Mouse (Mus musculus) heart, adult 2 months (tissue): ENCODE results near the gene Mrpl12.

Experiments
- CTCF ChIP-seq: fragments of 200-600 bp; IDR thresholded peaks from 2 replicates; pipeline ENCODE4 v1.8.1; 2022; ENCODE audit warnings: antibody characterized with exemption, mild to moderate bottlenecking, moderate library complexity
- POLR2A ChIP-seq: fragments of 200-500 bp; IDR thresholded peaks from 2 replicates; pipeline ENCODE4 v1.6.1; 2011; ENCODE audit warnings: mild to moderate bottlenecking, low read depth, low read length, control low read depth; ENCODE audit not compliant: insufficient read depth

DNA sequence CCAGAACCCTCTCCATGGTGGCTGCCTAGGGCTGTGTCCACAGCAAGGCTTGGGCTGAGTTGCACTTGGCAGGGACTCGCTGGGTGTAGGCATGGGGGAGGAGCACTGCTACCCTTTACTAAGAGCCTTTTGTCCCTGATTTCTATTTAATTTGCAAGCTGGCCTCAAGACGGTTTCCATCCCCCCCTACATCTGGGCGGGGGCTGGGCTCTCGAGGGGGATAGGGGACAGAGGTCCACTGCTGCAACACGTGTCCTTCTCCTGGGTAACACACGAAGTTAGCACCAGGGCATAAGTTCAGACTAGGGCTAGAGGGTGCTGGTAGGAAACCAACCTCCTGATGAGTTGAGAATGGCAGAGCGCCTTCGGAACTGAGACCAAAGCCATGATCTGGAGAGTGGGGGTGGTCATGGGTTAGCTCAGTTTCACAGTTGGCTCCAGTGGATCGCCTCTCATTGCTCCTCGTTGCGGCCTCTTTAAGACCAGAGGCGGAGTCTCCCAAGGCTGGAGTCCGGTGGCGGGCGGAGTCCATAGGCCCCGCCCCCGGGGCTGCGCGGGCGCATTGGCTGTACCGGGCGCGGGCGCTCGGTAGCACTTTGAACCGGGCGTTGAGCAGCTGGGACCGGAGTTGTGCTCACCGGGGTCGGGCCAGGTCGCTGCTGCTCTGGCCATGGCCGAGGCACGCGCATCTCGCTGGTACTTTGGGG is 7.1 kb downstream of the Mrpl12 start, which contains the start of gene Slc25a10:
- no peak for TF ChIP-seq CTCF
- TF ChIP-seq POLR2A = peak; percentile 39; the same call in 1 of the 2 replicates
